Mouse (Mus musculus) liver, embryonic 16.5 days (tissue): ENCODE measurements around the gene Nupl1. TPM values are rescaled to one million over a fixed set of nuclear protein-coding genes. Genes with fewer than 3 reads are reported as not detected.

ENCODE experiments used
- ATAC-seq: fragments of 200-750 bp; cut with Nextera tagmentation; 2 replicates; pipeline ENCODE4 v1.8.0; 2017; ENCODE audit warnings: low read depth, mild to moderate bottlenecking, moderate number of reproducible peaks, moderate library complexity
- H3K27ac ChIP-seq: fragments of 300-500 bp; sonication (generic); 2 replicates; pipeline ENCODE4 v1.5.1; 2014; ENCODE audit warnings: mild to moderate bottlenecking, low read length
- H3K27me3 ChIP-seq: fragments of 300-500 bp; sonication (generic); 2 replicates; pipeline ENCODE4 v1.6.1; 2014; ENCODE audit warnings: low read depth, low read length, mixed read lengths; ENCODE audit not compliant: control insufficient read depth, insufficient read depth
- H3K36me3 ChIP-seq: fragments of 300-500 bp; sonication (generic); 2 replicates; pipeline ENCODE4 v1.6.1; 2014; ENCODE audit warnings: mild to moderate bottlenecking; ENCODE audit not compliant: control insufficient read depth, insufficient read depth
- H3K4me1 ChIP-seq: fragments of 300-500 bp; sonication (generic); 2 replicates; pipeline ENCODE4 v1.6.1; 2014; ENCODE audit warnings: low read depth, low read length, mixed read lengths; ENCODE audit not compliant: control insufficient read depth
- H3K4me2 ChIP-seq: fragments of 300-500 bp; sonication (generic); 2 replicates; pipeline ENCODE4 v1.6.1; 2014; ENCODE audit warnings: low read depth, low read length, mixed read lengths
- H3K4me3 ChIP-seq: fragments of 300-500 bp; sonication (generic); 2 replicates; pipeline ENCODE4 v1.5.1; 2014; ENCODE audit warnings: low read depth, mild to moderate bottlenecking, low read length
- H3K9ac ChIP-seq: fragments of 300-500 bp; sonication (generic); 2 replicates; pipeline ENCODE4 v1.6.1; 2014; ENCODE audit warnings: low read depth, low read length
- H3K9me3 ChIP-seq: fragments of 300-500 bp; sonication (generic); replicated peaks from 2 replicates; pipeline ENCODE4 v1.6.1; 2016; ENCODE audit warnings: low read length; ENCODE audit not compliant: control insufficient read depth
- WGBS: fragments of 180-500 bp; shearing (Covaris S2); extraction: QIAGEN DNeasy Blood & Tissue Kit; methylation state at CpG from one replicate; pipeline ENCODE4 v1.1.7; 2014; ENCODE audit not compliant: insufficient replicate concordance; 5-methylcytosine and 5-hydroxymethylcytosine counted together
- microRNA counts: library from miRNA; unstranded; fragments of <30 nt; microRNA quantifications from one replicate; lab custom pipeline; 2016
- microRNA-seq: library from miRNA; unstranded; fragments of <30 nt; microRNA quantifications from one replicate; pipeline ENCODE4, GENCODE M21; 2016
- polyA plus RNA-seq: library from polyadenylated mRNA; unstranded; fragments of >200 nt; fragmentation: Nextera tagmentation; extraction: Ambion mirVana; gene quantifications from 2 replicates; pipeline ENCODE4 v1.2.1, GENCODE M21; 2015

Gene Nupl1
- polyA plus RNA-seq, 1 experiment from 2014 or later = 0.08 TPM

GRCm38 (mm10) chr14:60143234-60143633 is 108.0 kb downstream of the Nupl1 start:
- no peak for ATAC-seq
- Histone ChIP-seq H3K4me2 (no peak overlapping the region), H3K4me1 (no peaks in the 10 kb centered on the region), H3K27ac (no peak overlapping the region), H3K9me3 (no peaks in the 10 kb centered on the region), H3K27me3 (no peaks in the 10 kb centered on the region), H3K36me3 (no peaks in the 10 kb centered on the region), H3K9ac (no peak overlapping the region), H3K4me3 (no peak overlapping the region)
- WGBS = 74% methylated on average over 10 of the region's 10 CpGs

GRCm38 (mm10) chr14:60138339-60138738 is 112.9 kb downstream of the Nupl1 start:
- H3K27me3 ChIP-seq = no peaks in the 10 kb centered on the region
- no peak overlapping the region for H3K27ac ChIP-seq
- ATAC-seq = no peak
- H3K4me1 ChIP-seq = no peaks in the 10 kb centered on the region
- no peaks in the 10 kb centered on the region for H3K9me3 ChIP-seq
- no peak overlapping the region for H3K9ac ChIP-seq
- H3K4me2 ChIP-seq = no peak overlapping the region
- H3K36me3 ChIP-seq = no peaks in the 10 kb centered on the region
- 79% methylated on average over 3 of the region's 4 CpGs for WGBS
- H3K4me3 ChIP-seq = no peak overlapping the region

DNA sequence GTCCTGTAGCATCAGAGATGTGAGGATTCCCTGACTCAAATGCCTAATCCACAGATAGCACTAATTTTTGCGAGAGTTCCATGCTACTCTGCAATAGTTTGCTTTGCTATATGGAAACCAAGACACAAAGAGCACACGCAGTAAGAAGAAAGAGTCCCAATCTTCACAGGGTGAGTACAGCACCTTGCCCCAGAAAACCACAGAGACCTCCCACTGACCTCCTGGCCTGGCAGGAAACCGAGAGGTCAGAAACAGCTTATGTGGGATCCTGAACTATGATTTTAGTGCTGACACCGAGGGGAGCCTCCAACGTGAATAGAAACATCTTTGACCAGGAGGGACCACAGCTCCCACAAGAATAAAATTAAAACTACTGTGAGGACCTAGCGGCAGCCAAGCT is 113.4 kb downstream of the Nupl1 start:
- no peak overlapping the region for H3K27ac ChIP-seq
- no peaks in the 10 kb centered on the region for H3K36me3 ChIP-seq
- no peaks in the 10 kb centered on the region for H3K4me1 ChIP-seq
- H3K27me3 ChIP-seq = no peaks in the 10 kb centered on the region
- no peaks in the 10 kb centered on the region for H3K9me3 ChIP-seq
- H3K9ac ChIP-seq = no peak overlapping the region
- WGBS = 24% methylated on average over 6 of the region's 6 CpGs
- H3K4me2 ChIP-seq = no peak overlapping the region
- ATAC-seq = no peak
- H3K4me3 ChIP-seq = no peak overlapping the region

- no peaks in the 10 kb centered on the region for H3K4me1 ChIP-seq
- WGBS = 66% methylated on average over 4 of the region's 4 CpGs
- no peak overlapping the region for H3K9ac ChIP-seq
- no peaks in the 10 kb centered on the region for H3K36me3 ChIP-seq
- no peak overlapping the region for H3K4me3 ChIP-seq
- no peaks in the 10 kb centered on the region for H3K27me3 ChIP-seq
- no peaks in the 10 kb centered on the region for H3K9me3 ChIP-seq
- H3K4me2 ChIP-seq = no peak overlapping the region
- ATAC-seq = no peak
- no peak overlapping the region for H3K27ac ChIP-seq
Observed at GRCm38 (mm10) chr14:60135801-60136200, 115.4 kb downstream of the Nupl1 start.

DNA sequence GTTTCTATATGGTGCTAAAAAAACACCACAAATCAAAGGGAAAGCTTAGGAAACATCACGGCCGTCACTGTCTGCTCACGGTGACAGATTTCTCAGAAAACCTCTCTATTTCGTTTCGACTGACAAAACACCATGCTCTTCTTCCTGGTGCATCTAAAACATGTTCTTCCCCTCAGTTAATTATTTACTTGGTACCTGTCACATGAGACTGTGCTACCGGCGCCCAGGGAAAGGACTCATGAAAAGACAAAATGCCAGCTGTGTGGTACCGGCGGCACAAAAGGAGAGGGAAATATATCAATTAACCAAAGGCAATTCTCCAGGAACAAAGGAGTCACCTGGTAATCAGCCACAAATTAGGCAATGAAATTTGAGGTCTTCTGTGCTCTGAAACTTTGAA is 116.5 kb downstream of the Nupl1 start:
- Histone ChIP-seq H3K27ac (no peak overlapping the region), H3K36me3 (no peaks in the 10 kb centered on the region), H3K9me3 (no peaks in the 10 kb centered on the region), H3K4me1 (no peaks in the 10 kb centered on the region), H3K4me3 (no peak overlapping the region), H3K27me3 (no peaks in the 10 kb centered on the region), H3K9ac (no peak overlapping the region), H3K4me2 (0 out of 2 replicates have a peak overlapping the region, but pooled peaks have one; percentile 4)
- ATAC-seq = no peak
- 72% methylated on average over 9 of the region's 9 CpGs for WGBS

MicroRNAs encoded within 50 kb of the gene (microRNA counts, 519-probe panel; counts per million panel counts)
- microRNA mmu-miR-719 (lab: Ali Mortazavi, UCI) = 60.7 counts per million

Small RNA genes lying within 50 kb of the gene (microRNA-seq; reads per million reads assigned to microRNA genes)
- gene Mir719 = not detected

Other genes with a start within 250 kb of the Nupl1 start
- 4.0 and 5.3 TPM in 2 replicates for gene Atp8a2, start 54.3 kb downstream of the Nupl1 start, polyA plus RNA-seq
- gene Gm49336, start 76 bp upstream of the Nupl1 start, polyA plus RNA-seq = 25.0 and 27.9 TPM in 2 replicates
- 13.1 and 14.2 TPM in 2 replicates for gene Mtmr6, start 13.8 kb upstream of the Nupl1 start, polyA plus RNA-seq
- gene Amer2, start 121.8 kb upstream of the Nupl1 start, polyA plus RNA-seq = 0.34 and 0.36 TPM in 2 replicates